Mouse (Mus musculus): ENCODE measurements around the gene Nup88. TPM values are rescaled to one million over a fixed set of nuclear protein-coding genes. Genes with fewer than 3 reads are reported as not detected.

Gene Nup88
- polyA plus RNA-seq, 2 experiments, result 115 to 120 TPM

- WGBS, result 90% methylated on average over 7 of the region's 7 CpGs
- no peak overlapping the region for H3K27ac ChIP-seq (replicated peaks; ENCODE audit: low read depth, low read length)
These were observed 38.1 kb upstream of the Nup88 start for GRCm38 (mm10) chr11:71007831-71008230.

GRCm38 (mm10) chr11:71007026-71007425 lies 37.3 kb upstream of the Nup88 start:
- WGBS, result 95% methylated on average over 6 of the region's 6 CpGs
- TF ChIP-seq POLR2A (IDR thresholded peaks at IDR 0.05; ENCODE audit: borderline replicate concordance, extremely low read depth, insufficient read depth, insufficient read length), result no peak
- H3K9ac ChIP-seq (ENCODE audit: low read depth, low read length, severe bottlenecking), result no peak overlapping the region
- peaks cover 12% of the 10 kb centered on the region for H3K4me1 ChIP-seq (ENCODE audit: control insufficient read depth, insufficient read depth, low read length)
- peaks cover 40% of the 10 kb centered on the region for H3K36me3 ChIP-seq (ENCODE audit: control insufficient read depth, insufficient read depth, low read length)
- ATAC-seq (ENCODE audit: low FRiP score, low read depth) (no peak), DNase-seq (ENCODE audit: low spot score) (no peak)
- no peak overlapping the region for H3K27ac ChIP-seq (replicated peaks; ENCODE audit: low read depth, low read length)
- H3K9me3 ChIP-seq (ENCODE audit: control insufficient read depth, low read length), result no peaks in the 10 kb centered on the region
- no peak overlapping the region for H3K4me2 ChIP-seq (replicated peaks; ENCODE audit: low read depth, low read length, severe bottlenecking)
- no peak overlapping the region for H3K4me3 ChIP-seq (replicated peaks; ENCODE audit: low read length)
- H3K27me3 ChIP-seq (ENCODE audit: control insufficient read depth, insufficient read depth, low read length), result no peaks in the 10 kb centered on the region

More at GRCm38 (mm10) chr11:71007831-71008230, 38.1 kb upstream of the Nup88 start:
- Histone ChIP-seq H3K27me3 (ENCODE audit: control insufficient read depth, insufficient read depth, low read length) (no peaks in the 10 kb centered on the region), H3K9ac (ENCODE audit: low read depth, low read length, severe bottlenecking) (no peak overlapping the region), H3K9me3 (ENCODE audit: control insufficient read depth, low read length) (no peaks in the 10 kb centered on the region), H3K4me1 (ENCODE audit: control insufficient read depth, insufficient read depth, low read length) (peaks cover 10% of the 10 kb centered on the region), H3K4me2 (replicated peaks; ENCODE audit: low read depth, low read length, severe bottlenecking) (no peak overlapping the region), H3K36me3 (ENCODE audit: control insufficient read depth, insufficient read depth, low read length) (peaks cover 48% of the 10 kb centered on the region), H3K4me3 (replicated peaks; ENCODE audit: low read length) (no peak overlapping the region)
- no peak for DNase-seq (ENCODE audit: low spot score)
- TF ChIP-seq POLR2A (IDR thresholded peaks at IDR 0.05; ENCODE audit: borderline replicate concordance, extremely low read depth, insufficient read depth, insufficient read length), result no peak
- no peak for ATAC-seq (ENCODE audit: low FRiP score, low read depth)

GRCm38 (mm10) chr11:71005046-71005445 lies 35.3 kb upstream of the Nup88 start:
- H3K4me1 ChIP-seq (ENCODE audit: control insufficient read depth, insufficient read depth, low read length), result peaks cover 12% of the 10 kb centered on the region
- TF ChIP-seq POLR2A (IDR thresholded peaks at IDR 0.05; ENCODE audit: borderline replicate concordance, extremely low read depth, insufficient read depth, insufficient read length), result no peak
- H3K36me3 ChIP-seq (ENCODE audit: control insufficient read depth, insufficient read depth, low read length), result peaks cover 21% of the 10 kb centered on the region
- H3K27ac ChIP-seq (replicated peaks; ENCODE audit: low read depth, low read length), result no peak overlapping the region
- 59% methylated on average over 5 of the region's 5 CpGs for WGBS
- H3K9me3 ChIP-seq (ENCODE audit: control insufficient read depth, low read length), result no peaks in the 10 kb centered on the region
- H3K4me2 ChIP-seq (replicated peaks; ENCODE audit: low read depth, low read length, severe bottlenecking), result peak overlapping the region; percentile 50
- no peaks in the 10 kb centered on the region for H3K27me3 ChIP-seq (ENCODE audit: control insufficient read depth, insufficient read depth, low read length)
- DNase-seq (ENCODE audit: low spot score) (no peak), ATAC-seq (ENCODE audit: low FRiP score, low read depth) (no peak)
- no peak overlapping the region for H3K9ac ChIP-seq (ENCODE audit: low read depth, low read length, severe bottlenecking)
- H3K4me3 ChIP-seq (replicated peaks; ENCODE audit: low read length), result peak overlapping the region; percentile 92

- H3K36me3 ChIP-seq (ENCODE audit: control insufficient read depth, insufficient read depth, low read length), result peaks cover 22% of the 10 kb centered on the region
These were observed 34.6 kb upstream of the Nup88 start, which contains the start of gene Dhx33 for GRCm38 (mm10) chr11:71004316-71004773. TSS of gene Dhx33 (minus strand) at chr11:71004437.

GRCm38 (mm10) chr11:71003611-71004315 lies 34.0 kb upstream of the Nup88 start:
- Histone ChIP-seq H3K36me3 (ENCODE audit: control insufficient read depth, insufficient read depth, low read length) (peaks cover 25% of the 10 kb centered on the region), H3K9ac (ENCODE audit: low read depth, low read length, severe bottlenecking) (peak overlapping the region; percentile 70), H3K4me2 (replicated peaks; ENCODE audit: low read depth, low read length, severe bottlenecking) (peak overlapping the region; percentile 80), H3K4me3 (replicated peaks; ENCODE audit: low read length) (peak overlapping the region; percentile 92), H3K4me1 (ENCODE audit: control insufficient read depth, insufficient read depth, low read length) (peaks cover 12% of the 10 kb centered on the region), H3K27ac (replicated peaks; ENCODE audit: low read depth, low read length) (peak overlapping the region; percentile 76; the same call in 1 of the 2 replicates), H3K27me3 (ENCODE audit: control insufficient read depth, insufficient read depth, low read length) (no peaks in the 10 kb centered on the region), H3K9me3 (ENCODE audit: control insufficient read depth, low read length) (no peaks in the 10 kb centered on the region)
- peak; percentile 67 for ATAC-seq (ENCODE audit: low FRiP score, low read depth)
- under 1% methylated on average over 43 of the region's 49 CpGs for WGBS
- peak; percentile 34 for DNase-seq (ENCODE audit: low spot score)
- no peak for TF ChIP-seq POLR2A (IDR thresholded peaks at IDR 0.05; ENCODE audit: borderline replicate concordance, extremely low read depth, insufficient read depth, insufficient read length)

More at GRCm38 (mm10) chr11:71004316-71004773, 34.6 kb upstream of the Nup88 start, which contains the start of gene Dhx33:
- peak within 1 kb of the TSS; percentile 76; the same call in 1 of the 2 replicates for H3K27ac ChIP-seq (replicated peaks; ENCODE audit: low read depth, low read length)
- DNase-seq (ENCODE audit: low spot score) (peak; percentile 99), ATAC-seq (ENCODE audit: low FRiP score, low read depth) (peak; percentile 98)
- H3K27me3 ChIP-seq (ENCODE audit: control insufficient read depth, insufficient read depth, low read length), result no peaks in the 10 kb centered on the region
- no peaks in the 10 kb centered on the region for H3K9me3 ChIP-seq (ENCODE audit: control insufficient read depth, low read length)
- H3K4me2 ChIP-seq (replicated peaks; ENCODE audit: low read depth, low read length, severe bottlenecking), result peak within 1 kb of the TSS; percentile 80
- under 1% methylated on average over 35 of the region's 35 CpGs for WGBS
- H3K4me1 ChIP-seq (ENCODE audit: control insufficient read depth, insufficient read depth, low read length), result peaks cover 12% of the 10 kb centered on the region
- peak within 1 kb of the TSS; percentile 92 for H3K4me3 ChIP-seq (replicated peaks; ENCODE audit: low read length)
- TF ChIP-seq POLR2A (IDR thresholded peaks at IDR 0.05; ENCODE audit: borderline replicate concordance, extremely low read depth, insufficient read depth, insufficient read length), result no peak
- H3K9ac ChIP-seq (ENCODE audit: low read depth, low read length, severe bottlenecking), result peak within 1 kb of the TSS; percentile 70
